Mouse (Mus musculus): ENCODE results near the gene Scnn1b. TPM values are rescaled to one million over a fixed set of nuclear protein-coding genes. Genes with fewer than 3 reads are reported as not detected.

Scnn1b gene
- total and polyA plus RNA-seq, 3 experiments = not detected

DNA sequence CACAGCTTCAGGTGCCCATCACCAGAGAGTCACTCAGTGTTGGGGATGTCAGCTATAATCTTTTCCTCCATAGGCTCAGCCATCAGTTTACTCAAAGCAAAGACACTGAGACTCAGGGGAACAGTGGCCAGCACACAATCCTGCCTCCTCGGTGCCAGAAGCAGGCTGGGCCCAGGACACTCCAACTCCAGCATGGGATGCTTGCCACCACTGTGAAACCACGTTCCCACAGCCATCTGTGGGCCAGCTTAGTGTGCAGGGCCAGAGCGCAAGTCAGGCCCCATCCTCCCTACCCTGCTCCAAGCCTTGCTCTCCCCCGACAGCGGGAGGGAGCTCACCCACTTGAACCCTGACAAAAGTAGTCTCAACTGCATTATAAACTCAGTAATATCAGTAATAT, 81.4 kb downstream of the Scnn1b start:
- DNase-seq (ENCODE audit: low read depth, low spot score) = no peak
- no peak for TF ChIP-seq USF2 (IDR thresholded peaks at IDR 0.05; ENCODE audit: borderline replicate concordance in 1 of 2, insufficient read depth in 1 of 2, low read depth in 1 of 2, low read length in 2 of 2)
- Histone ChIP-seq H3K9me3 (replicated peaks; ENCODE audit: insufficient read depth, low read length) (no peaks in the 10 kb centered on the region), H3K4me3 (ENCODE audit: control insufficient read depth in 1 of 2, insufficient read depth in 1 of 2, low read depth in 2 of 2, low read length in 2 of 2) (no peak overlapping the region), H3K27me3 (ENCODE audit: control insufficient read depth in 1 of 2, insufficient read depth in 2 of 2, low read length in 2 of 2) (no peaks in the 10 kb centered on the region), H3K36me3 (ENCODE audit: control insufficient read depth in 1 of 2, insufficient read depth in 2 of 2, low read length in 2 of 2) (peaks cover 0 to 2% of the 10 kb centered on the region in 2 experiments; a peak in 2 of 4 replicates), H3K4me1 (ENCODE audit: control insufficient read depth in 1 of 2, insufficient read depth in 2 of 2, low read length in 2 of 2) (peaks cover 0 to 6% of the 10 kb centered on the region in 2 experiments; a peak in 1 of 4 replicates), H3K27ac (ENCODE audit: control insufficient read depth, low read depth, low read length) (no peak overlapping the region), H3K9ac (ENCODE audit: control insufficient read depth, low read depth, low read length, poor library complexity, severe bottlenecking) (no peak overlapping the region), H3K79me2 (ENCODE audit: control insufficient read depth, insufficient read depth, low read length, poor library complexity) (no peaks in the 10 kb centered on the region)

- H3K36me3 ChIP-seq (ENCODE audit: control insufficient read depth in 1 of 2, insufficient read depth in 2 of 2, low read length in 2 of 2) = peaks cover 0 to 2% of the 10 kb centered on the region in 2 experiments; a peak in 2 of 4 replicates
- TF ChIP-seq TCF12 (IDR thresholded peaks at IDR 0.05; ENCODE audit: low read depth, low read length) = no peak
- no peak for TF ChIP-seq E2F4 (IDR thresholded peaks at IDR 0.05; ENCODE audit: borderline replicate concordance, low read depth, low read length)
- no peak for TF ChIP-seq CTCF (IDR thresholded peaks at IDR 0.05 in 2 of 3, conservative IDR thresholded peaks at IDR 0.05 in 1 of 3; ENCODE audit: control insufficient read depth in 1 of 3, insufficient read depth in 1 of 3, low read depth in 2 of 3, low read length in 3 of 3, poor library complexity in 1 of 3, severe bottlenecking in 1 of 3)
- TF ChIP-seq ELF1 (IDR thresholded peaks at IDR 0.05; ENCODE audit: low read depth, low read length) = no peak
Observed at GRCm38 (mm10) chr7:121947513-121947912, 82.7 kb downstream of the Scnn1b start.

DNA sequence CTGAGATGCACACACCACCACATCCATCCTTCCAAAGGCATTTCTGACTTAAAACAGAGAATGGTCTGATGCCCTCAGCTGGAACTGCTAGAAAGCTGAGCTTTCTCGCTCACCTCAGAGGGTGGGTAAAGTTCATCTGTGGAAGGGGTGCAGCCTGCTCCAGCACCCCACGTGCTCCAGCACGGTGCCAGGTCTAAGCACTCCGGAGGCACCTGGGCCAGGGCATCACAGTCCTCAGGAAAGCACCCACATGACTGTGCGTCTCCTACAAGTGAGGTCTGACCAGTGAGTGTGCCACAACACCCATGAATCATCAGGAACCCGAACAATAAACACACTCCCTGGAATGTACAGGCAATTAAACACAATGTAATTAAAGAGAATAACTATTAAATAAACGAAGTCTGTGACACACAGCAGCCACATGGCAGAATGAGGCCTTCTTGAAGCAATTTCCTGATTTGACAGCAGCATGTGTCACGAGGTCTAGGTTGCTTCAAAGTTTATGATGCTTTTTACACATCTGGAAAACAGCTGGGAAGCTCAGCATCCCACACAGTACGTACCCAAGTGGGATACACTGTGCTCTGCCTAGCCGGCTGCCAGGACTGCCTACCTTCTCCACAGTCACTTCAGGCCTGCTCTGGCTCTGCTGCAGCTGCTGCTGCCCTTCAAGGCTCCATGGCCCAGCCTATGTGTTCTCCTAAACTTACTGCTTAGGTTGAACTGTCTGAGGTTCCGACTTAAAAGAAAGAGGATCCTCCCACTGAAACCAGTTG, 90.2 kb downstream of the Scnn1b start:
- H3K36me3 ChIP-seq (ENCODE audit: control insufficient read depth in 1 of 2, insufficient read depth in 2 of 2, low read length in 2 of 2) = peaks cover 0 to 2% of the 10 kb centered on the region in 2 experiments; a peak in 2 of 4 replicates
- 0 out of 4 replicates have a peak, but pooled peaks cover 0 to 1% of the 10 kb centered on the region in 2 experiments for H3K4me1 ChIP-seq (ENCODE audit: control insufficient read depth in 1 of 2, insufficient read depth in 2 of 2, low read length in 2 of 2)
- no peaks in the 10 kb centered on the region for H3K9me3 ChIP-seq (replicated peaks; ENCODE audit: insufficient read depth, low read length)
- no peak overlapping the region for H3K4me3 ChIP-seq (ENCODE audit: control insufficient read depth in 1 of 2, insufficient read depth in 1 of 2, low read depth in 2 of 2, low read length in 2 of 2)
- no peak overlapping the region for H3K27ac ChIP-seq (ENCODE audit: control insufficient read depth, low read depth, low read length)
- H3K79me2 ChIP-seq (ENCODE audit: control insufficient read depth, insufficient read depth, low read length, poor library complexity) = no peaks in the 10 kb centered on the region
- no peaks in the 10 kb centered on the region for H3K27me3 ChIP-seq (ENCODE audit: control insufficient read depth in 1 of 2, insufficient read depth in 2 of 2, low read length in 2 of 2)
- no peak overlapping the region for H3K9ac ChIP-seq (ENCODE audit: control insufficient read depth, low read depth, low read length, poor library complexity, severe bottlenecking)
- TF ChIP-seq ZMIZ1 (IDR thresholded peaks at IDR 0.05; ENCODE audit: low read depth, low read length) (no peak), MAZ (IDR thresholded peaks at IDR 0.05; ENCODE audit: low read depth, low read length) (no peak), CHD1 (IDR thresholded peaks at IDR 0.05; ENCODE audit: low read depth, low read length) (no peak), POLR2AphosphoS5 (IDR thresholded peaks at IDR 0.05; ENCODE audit: borderline replicate concordance, low read depth, low read length) (no peak), HCFC1 (IDR thresholded peaks at IDR 0.05; ENCODE audit: low read depth, low read length) (no peak)
- DNase-seq (ENCODE audit: low read depth, low spot score) = no peak

More at GRCm38 (mm10) chr7:121947513-121947912, 82.7 kb downstream of the Scnn1b start:
- Histone ChIP-seq H3K4me1 (ENCODE audit: control insufficient read depth in 1 of 2, insufficient read depth in 2 of 2, low read length in 2 of 2) (peaks cover 0 to 6% of the 10 kb centered on the region in 2 experiments; a peak in 1 of 4 replicates), H3K9ac (ENCODE audit: control insufficient read depth, low read depth, low read length, poor library complexity, severe bottlenecking) (no peak overlapping the region), H3K9me3 (replicated peaks; ENCODE audit: insufficient read depth, low read length) (no peaks in the 10 kb centered on the region), H3K27me3 (ENCODE audit: control insufficient read depth in 1 of 2, insufficient read depth in 2 of 2, low read length in 2 of 2) (no peaks in the 10 kb centered on the region), H3K27ac (ENCODE audit: control insufficient read depth, low read depth, low read length) (no peak overlapping the region), H3K79me2 (ENCODE audit: control insufficient read depth, insufficient read depth, low read length, poor library complexity) (no peaks in the 10 kb centered on the region), H3K4me3 (ENCODE audit: control insufficient read depth in 1 of 2, insufficient read depth in 1 of 2, low read depth in 2 of 2, low read length in 2 of 2) (no peak overlapping the region)
- no peak for DNase-seq (ENCODE audit: low read depth, low spot score)
